Mouse (Mus musculus) naive thymus-derived CD4-positive, alpha-beta T cell, adult 2 months (primary cell): Measurements from ENCODE around the gene Rad9a.

ENCODE experiments used
- DNase-seq: peaks from one replicate; pipeline ENCODE4 v3.0.0-alpha.2; 2011; ENCODE audit warnings: low read depth

Rad9a gene

DNA sequence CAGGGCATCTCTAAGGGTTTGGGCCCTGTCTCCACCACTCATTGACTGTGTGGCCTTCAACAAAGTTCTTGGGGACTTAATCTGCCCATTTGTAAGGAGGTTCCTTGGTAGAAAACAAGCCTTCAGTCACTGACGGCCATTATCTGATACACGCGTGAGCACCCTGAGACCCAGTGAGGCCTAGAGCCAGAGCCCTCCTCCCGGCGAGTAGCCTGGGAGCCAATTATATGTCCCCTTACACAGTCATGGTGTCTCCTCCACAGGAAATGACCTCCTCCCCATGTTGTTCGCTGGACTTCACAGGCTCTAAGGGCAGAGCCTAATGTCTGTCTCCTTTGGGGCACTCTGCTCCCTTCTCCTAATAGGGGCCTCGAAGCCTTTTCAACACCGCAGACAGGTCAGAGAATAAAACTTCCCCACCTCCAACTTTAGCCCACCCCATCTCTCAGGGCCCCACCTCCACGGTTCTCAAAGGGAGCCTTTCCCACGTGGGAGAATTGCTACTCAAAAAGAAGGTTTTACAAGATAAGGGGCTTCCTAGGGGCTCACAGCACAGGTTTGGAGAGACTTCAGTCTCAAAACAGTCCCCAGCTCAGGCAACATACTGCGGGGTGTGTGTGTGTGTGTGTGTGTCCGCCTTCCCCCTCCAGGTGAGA lies 55.0 kb downstream of the Rad9a start:
- DNase-seq, result no peak

DNA sequence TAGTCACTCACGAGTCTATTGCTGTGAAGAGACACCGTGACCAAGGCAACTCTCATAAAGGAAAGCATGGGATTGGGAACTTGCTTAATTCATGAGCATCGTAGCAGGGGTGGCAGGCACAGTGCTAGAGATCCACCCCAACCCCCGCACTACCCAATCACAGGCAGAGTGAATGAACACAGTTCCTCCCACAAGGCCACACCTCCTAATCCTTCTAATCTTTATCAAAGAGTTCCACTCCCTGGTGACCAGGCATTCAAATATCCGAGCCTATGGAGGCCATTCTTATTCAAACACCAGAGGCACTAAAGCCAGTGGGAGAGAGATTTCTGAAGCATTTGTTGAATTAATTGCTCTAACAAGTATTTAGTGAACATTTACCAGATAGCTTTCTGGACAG lies 55.5 kb downstream of the Rad9a start:
- DNase-seq, result no peak
